Mouse (Mus musculus) urinary bladder, postnatal 4 days (tissue): Measurements from ENCODE around the gene Ugt1a10.
"Not testable (repeated sequence)": the region's sequence is repeated elsewhere in the genome, so short reads cannot be mapped to it uniquely, and the experiment has no call there.

Experiments used
- DNase-seq, 2 experiments: peaks; one replicate each; pipeline ENCODE4 v3.0.0; 2021 to 2022; ENCODE audit warnings: low spot score in 2 of 2

Gene Ugt1a10

GRCm38 (mm10) chr1:88214462-88214952 is 159.3 kb downstream of the Ugt1a10 start:
- DNase-seq: no peak

- peak in 1 of 2 experiments; percentile 64 for DNase-seq
These were observed 160.5 kb downstream of the Ugt1a10 start for GRCm38 (mm10) chr1:88215466-88216380.

- peak in 1 of 2 experiments; percentile 62 for DNase-seq
These were observed 161.4 kb downstream of the Ugt1a10 start for GRCm38 (mm10) chr1:88216551-88216950.

- peak in 1 of 2 experiments; percentile 78 for DNase-seq
These were observed 162.0 kb downstream of the Ugt1a10 start for GRCm38 (mm10) chr1:88217144-88217543.

- DNase-seq: peak in 1 of 2 experiments; percentile 59
These were observed 162.4 kb downstream of the Ugt1a10 start for GRCm38 (mm10) chr1:88217576-88217975.

- peak; percentile 37 to 80 for DNase-seq
These were observed 162.9 kb downstream of the Ugt1a10 start for GRCm38 (mm10) chr1:88218051-88218450.

GRCm38 (mm10) chr1:88218591-88218990 is 163.4 kb downstream of the Ugt1a10 start:
- DNase-seq: peak in 1 of 2 experiments; percentile 58

GRCm38 (mm10) chr1:88219054-88219453 is 163.9 kb downstream of the Ugt1a10 start:
- DNase-seq: peak in 1 of 2 experiments; percentile 57

GRCm38 (mm10) chr1:88220336-88220735 is 165.1 kb downstream of the Ugt1a10 start:
- peak in 1 of 2 experiments; percentile 63 for DNase-seq

- peak in 1 of 2 experiments; percentile 0 for DNase-seq
These were observed 167.0 kb downstream of the Ugt1a10 start for GRCm38 (mm10) chr1:88222216-88222615.

GRCm38 (mm10) chr1:88223011-88223515 is 167.9 kb downstream of the Ugt1a10 start:
- peak in 1 of 2 experiments; percentile 60 for DNase-seq

DNA sequence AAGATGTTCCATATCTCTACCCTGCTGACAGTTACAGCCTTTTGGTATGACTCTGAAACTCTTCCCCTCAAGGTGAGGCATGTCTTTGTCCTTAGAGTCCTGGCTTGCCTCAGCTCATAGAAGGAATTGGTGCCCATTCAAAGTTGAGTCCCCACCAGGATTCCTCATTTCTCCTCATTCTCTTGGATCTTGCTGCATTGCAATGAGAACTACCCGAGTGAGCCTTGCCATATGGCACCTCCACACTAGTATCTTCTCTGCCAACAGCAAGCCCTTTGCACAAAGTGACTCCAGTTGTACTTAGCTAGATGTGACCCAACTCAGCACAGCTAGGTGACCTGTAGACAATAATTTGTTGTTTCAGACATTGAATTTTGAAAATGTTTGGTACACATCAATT is 168.4 kb downstream of the Ugt1a10 start:
- peak in 1 of 2 experiments; percentile 70 for DNase-seq

DNA sequence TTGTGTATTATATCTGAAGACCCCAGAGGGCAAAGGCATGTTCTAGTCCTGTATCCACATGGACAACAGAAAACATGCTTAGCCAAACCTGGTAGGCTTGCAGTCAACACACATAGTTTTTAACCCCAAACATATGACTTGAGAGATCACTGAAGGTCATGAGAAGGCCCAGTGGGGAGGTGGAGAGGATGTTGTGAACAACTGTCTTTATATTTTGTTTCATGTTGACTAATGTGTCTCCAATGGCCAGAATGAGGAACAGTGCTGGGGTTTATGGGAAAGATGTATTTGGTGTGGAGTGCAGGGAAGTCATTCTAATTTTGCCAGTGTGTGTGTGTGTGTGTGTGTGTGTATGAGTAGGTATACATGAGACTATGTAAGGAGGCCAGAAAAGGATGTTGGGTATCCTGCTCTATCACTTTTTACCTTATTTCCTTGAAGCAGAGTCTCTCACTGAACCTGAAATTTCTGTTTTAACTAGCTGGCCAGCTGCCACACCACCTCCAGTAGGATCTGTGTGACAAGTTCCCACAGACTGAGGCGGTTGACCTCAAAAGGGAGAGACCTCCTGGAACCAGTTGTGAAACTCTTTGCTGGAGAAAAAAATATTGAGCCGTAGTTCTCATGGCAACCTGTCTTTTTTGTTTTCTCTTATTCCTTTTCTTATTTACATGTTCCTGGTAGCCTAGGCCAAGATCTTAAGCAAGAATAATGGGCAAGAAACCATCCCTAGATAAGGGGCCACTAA is 169.0 kb downstream of the Ugt1a10 start:
- peak in 1 of 2 experiments; percentile 77 for DNase-seq

DNA sequence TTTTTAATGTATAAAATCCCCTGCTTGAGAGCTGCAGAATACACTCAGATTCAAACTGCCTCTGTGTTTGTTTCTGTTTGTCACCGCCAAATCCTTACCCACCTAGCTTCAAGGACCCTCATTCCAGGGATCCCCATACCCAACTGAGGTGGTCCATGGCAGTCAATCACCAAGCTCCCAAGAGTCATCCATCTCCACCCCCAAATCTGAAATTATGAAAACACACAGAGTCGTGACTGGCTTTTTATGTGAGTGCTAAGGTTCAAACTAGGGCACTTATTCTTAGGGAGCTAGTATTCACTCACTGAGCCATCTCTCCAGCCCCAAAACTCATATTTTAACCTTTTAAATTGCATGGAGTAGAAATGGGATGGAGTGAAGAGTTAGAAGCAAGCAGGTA is 170.1 kb downstream of the Ugt1a10 start:
- not testable (repeated sequence) for DNase-seq

- no peak for DNase-seq
These were observed 170.6 kb downstream of the Ugt1a10 start for GRCm38 (mm10) chr1:88225741-88226140.

GRCm38 (mm10) chr1:88226670-88227379 is 171.6 kb downstream of the Ugt1a10 start, which contains the start of gene Mroh2a:
Gene Mroh2a, plus strand, starts transcription at chr1:88226986.
- peak; percentile 18 to 65 for DNase-seq

- peak in 1 of 2 experiments; percentile 62 for DNase-seq
These were observed 172.3 kb downstream of the Ugt1a10 start for GRCm38 (mm10) chr1:88227482-88227881.

- peak in 1 of 2 experiments; percentile 76 for DNase-seq
These were observed 172.9 kb downstream of the Ugt1a10 start for GRCm38 (mm10) chr1:88228121-88228520.

DNA sequence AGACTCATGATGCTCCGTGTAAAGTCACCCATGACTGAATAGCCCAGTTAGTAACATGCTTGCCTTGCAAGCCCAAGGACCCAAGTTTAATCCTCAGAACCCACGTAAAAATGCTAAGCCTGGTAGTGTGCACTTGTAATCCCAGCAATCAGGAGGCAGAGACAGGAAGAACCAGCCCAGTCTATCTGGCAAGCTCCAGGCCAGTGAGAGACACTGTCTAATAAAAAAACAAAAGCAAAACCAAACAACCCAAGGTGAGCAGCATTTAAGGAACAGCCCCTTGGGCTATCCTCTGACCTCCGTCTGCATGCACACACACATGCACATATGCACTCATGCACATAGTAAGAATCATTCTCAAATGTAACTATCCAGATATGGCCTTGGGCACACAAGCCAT is 174.4 kb downstream of the Ugt1a10 start:
- DNase-seq: peak; percentile 23 to 62

- peak; percentile 52 to 82 for DNase-seq
These were observed 174.8 kb downstream of the Ugt1a10 start for GRCm38 (mm10) chr1:88229986-88230385.

DNA sequence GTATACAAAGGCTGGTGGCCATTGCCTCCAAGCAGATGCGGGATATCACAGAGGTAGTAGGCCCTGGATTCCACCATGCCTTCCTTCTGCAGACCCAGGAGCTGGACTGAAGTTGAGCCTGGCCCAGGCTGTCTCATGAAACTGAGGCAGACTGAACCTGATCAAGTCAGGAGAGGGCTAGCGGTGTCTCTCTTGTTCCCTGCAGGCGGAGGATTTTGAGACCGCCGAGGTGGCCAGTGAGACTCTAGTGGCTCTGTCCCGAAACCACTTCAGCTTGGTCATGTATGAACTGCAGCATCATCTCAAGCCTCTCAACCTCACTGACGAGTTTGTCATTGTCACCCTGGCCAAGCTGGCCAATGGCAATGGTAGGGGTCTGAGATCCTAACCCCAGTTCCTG is 175.2 kb downstream of the Ugt1a10 start:
- peak; percentile 38 to 79 for DNase-seq
